ENCODE assay signal across 4 mouse cellular contexts in the genomic region with DNA sequence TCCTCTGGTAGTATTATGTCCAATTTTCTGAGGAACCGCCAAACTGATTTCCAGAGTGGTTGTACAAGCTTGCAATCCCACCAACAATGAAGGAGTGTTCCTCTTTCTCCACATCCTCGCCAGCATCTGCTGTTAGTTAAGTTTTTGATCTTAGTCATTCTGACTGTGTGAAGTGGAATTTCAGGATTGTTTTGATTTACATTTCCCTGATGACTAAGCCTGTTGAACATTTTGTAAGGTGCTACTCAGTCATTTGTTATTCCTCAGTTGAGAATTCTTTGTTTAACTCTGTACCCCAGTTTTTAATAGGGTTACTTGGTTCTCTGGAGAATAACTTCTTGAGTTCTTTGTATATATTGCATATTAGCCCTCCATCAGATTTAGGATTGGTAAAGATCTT.
DNase-seq lines count a peak whose midpoint lies in the region; TF ChIP-seq lines count a peak whose summit lies in the region.
"Not testable (repeated sequence)": the region's sequence is repeated elsewhere in the genome, so short reads cannot be mapped to it uniquely, and the experiment has no call there.

No protein-coding gene starts in this region.

- not testable (repeated sequence) for H3K79me2 ChIP-seq in C2C12 (ENCODE audit: control insufficient read depth, insufficient read depth)

- DNase-seq in 3134 (ENCODE audit: extremely low read depth, insufficient read length, low spot score), result peak; percentile 75
- DNase-seq in 3T3-L1 (ENCODE audit: low read depth, low spot score), result peak; percentile 87
- DNase-seq in Muller cell, postnatal 12 days (ENCODE audit: inconsistent ontology term), result peak; percentile 41

- H3K36me3 ChIP-seq in C2C12 (ENCODE audit: control insufficient read depth, insufficient read depth), result not testable (repeated sequence)

- TF ChIP-seq CTCF in C2C12 (IDR thresholded peaks at IDR 0.05; ENCODE audit: control insufficient read depth, insufficient read depth, insufficient read length), result not testable (repeated sequence)

- H3K27me3 ChIP-seq in C2C12 (ENCODE audit: control insufficient read depth, insufficient read depth, insufficient read length), result not testable (repeated sequence)

- not testable (repeated sequence) for H3K79me3 ChIP-seq in C2C12 (ENCODE audit: low read depth)

- H3K4me3 ChIP-seq in C2C12 (ENCODE audit: insufficient read depth, poor library complexity, severe bottlenecking), result not testable (repeated sequence)

- H3ac ChIP-seq in C2C12 (ENCODE audit: control insufficient read depth, insufficient read length, low read depth), result not testable (repeated sequence)

TF ChIP-seq in C2C12, 6 proteins besides CTCF, POLR2A, EP300 and RAD21:
- TF ChIP-seq FOSL1 (IDR thresholded peaks at IDR 0.05; ENCODE audit: insufficient read depth, low read length, poor library complexity, severe bottlenecking), result peak; percentile 77
